Mouse (Mus musculus) ES-CJ7 (cell line): ENCODE measurements around the gene Fam102b.

ENCODE experiments used
- DNase-seq: peaks from one replicate; pipeline ENCODE4 v3.0.0; 2011; ENCODE audit warnings: low read depth, low spot score

The Fam102b gene

GRCm38 (mm10) chr3:109027515-109027987 lies at the start of gene Fam102b:
Gene Fam102b, minus strand, starts transcription at chr3:109027607.
- peak; percentile 84 for DNase-seq

GRCm38 (mm10) chr3:109062989-109063388 lies 35.6 kb upstream of the Fam102b start:
- peak; percentile 48 for DNase-seq

GRCm38 (mm10) chr3:109062391-109062790 lies 35.0 kb upstream of the Fam102b start:
- no peak for DNase-seq

GRCm38 (mm10) chr3:109059903-109060302 lies 32.5 kb upstream of the Fam102b start:
- no peak for DNase-seq

GRCm38 (mm10) chr3:109051946-109052331 lies 24.5 kb upstream of the Fam102b start:
- no peak for DNase-seq

GRCm38 (mm10) chr3:109051056-109051945 lies 23.9 kb upstream of the Fam102b start:
- no peak for DNase-seq

- no peak for DNase-seq
Observed at GRCm38 (mm10) chr3:109047707-109048283, 20.4 kb upstream of the Fam102b start.

GRCm38 (mm10) chr3:109046428-109046827 lies 19.0 kb upstream of the Fam102b start:
- no peak for DNase-seq

- DNase-seq: no peak
Observed at GRCm38 (mm10) chr3:109043395-109043794, 16.0 kb upstream of the Fam102b start.

- DNase-seq: no peak
Observed at GRCm38 (mm10) chr3:109040908-109041307, 13.5 kb upstream of the Fam102b start.

- no peak for DNase-seq
Observed at GRCm38 (mm10) chr3:109034411-109034810, 7.0 kb upstream of the Fam102b start.

GRCm38 (mm10) chr3:109032306-109032705 lies 4.9 kb upstream of the Fam102b start:
- DNase-seq: no peak

GRCm38 (mm10) chr3:109031626-109032025 lies 4.2 kb upstream of the Fam102b start:
- DNase-seq: no peak

- peak; percentile 5 for DNase-seq
Observed at GRCm38 (mm10) chr3:109030817-109031216, 3.4 kb upstream of the Fam102b start.

GRCm38 (mm10) chr3:109029661-109030060 lies 2.3 kb upstream of the Fam102b start:
- no peak for DNase-seq

- DNase-seq: peak; percentile 16
Observed at GRCm38 (mm10) chr3:109026991-109027470, 376 bp downstream of the Fam102b start.

GRCm38 (mm10) chr3:109026462-109026990 lies 881 bp downstream of the Fam102b start:
- peak; percentile 7 for DNase-seq

- DNase-seq: peak; percentile 87
Observed at GRCm38 (mm10) chr3:109025579-109025978, 1.8 kb downstream of the Fam102b start.

- DNase-seq: no peak
Observed at GRCm38 (mm10) chr3:109023066-109023465, 4.3 kb downstream of the Fam102b start.

GRCm38 (mm10) chr3:109021720-109022516 lies 5.5 kb downstream of the Fam102b start:
- DNase-seq: no peak

GRCm38 (mm10) chr3:109018336-109018735 lies 9.1 kb downstream of the Fam102b start:
- DNase-seq: no peak

GRCm38 (mm10) chr3:109012595-109012994 lies 14.8 kb downstream of the Fam102b start:
- no peak for DNase-seq
